Mouse (Mus musculus) liver, embryonic 14.5 days (tissue): Measurements from ENCODE around the gene Pole3.

ENCODE experiments used
- CTCF ChIP-seq: IDR thresholded peaks from 2 replicates; pipeline ENCODE4 v1.5.1; 2016; ENCODE audit warnings: antibody characterized with exemption, low read depth, control low read depth
- EP300 ChIP-seq: IDR thresholded peaks from 2 replicates; pipeline ENCODE4 v1.6.1; 2016; ENCODE audit warnings: antibody characterized with exemption, low read depth

- no peak for TF ChIP-seq EP300
- TF ChIP-seq CTCF = no peak
Observed at GRCm38 (mm10) chr4:62487172-62487571, 37.7 kb downstream of the Pole3 start.
